Mouse (Mus musculus) CD4-positive, CD25-positive, alpha-beta regulatory T cell, adult 4 months (primary cell): ENCODE measurements at regions not wholly inside any gene's neighbourhood (a gene's known extent, or its start where the extent isn't known, plus 50 kb on each side); places are given as distances from the start of the nearest gene placed in this dataset.
"Not testable (repeated sequence)": the region's sequence is repeated elsewhere in the genome, so short reads cannot be mapped to it uniquely, and the experiment has no call there.

Source experiments
- ATAC-seq: one replicate; pipeline ENCODE4 v1.8.0; 2017

GRCm38 (mm10) chr7:36218386-36218785, 415.6 kb upstream of the Zfp507 start:
- no peak for ATAC-seq

- no peak for ATAC-seq
These were observed 407.2 kb upstream of the Zfp507 start for GRCm38 (mm10) chr7:36210034-36210433.

GRCm38 (mm10) chr7:36207525-36208260, 404.9 kb upstream of the Zfp507 start:
- no peak for ATAC-seq

DNA sequence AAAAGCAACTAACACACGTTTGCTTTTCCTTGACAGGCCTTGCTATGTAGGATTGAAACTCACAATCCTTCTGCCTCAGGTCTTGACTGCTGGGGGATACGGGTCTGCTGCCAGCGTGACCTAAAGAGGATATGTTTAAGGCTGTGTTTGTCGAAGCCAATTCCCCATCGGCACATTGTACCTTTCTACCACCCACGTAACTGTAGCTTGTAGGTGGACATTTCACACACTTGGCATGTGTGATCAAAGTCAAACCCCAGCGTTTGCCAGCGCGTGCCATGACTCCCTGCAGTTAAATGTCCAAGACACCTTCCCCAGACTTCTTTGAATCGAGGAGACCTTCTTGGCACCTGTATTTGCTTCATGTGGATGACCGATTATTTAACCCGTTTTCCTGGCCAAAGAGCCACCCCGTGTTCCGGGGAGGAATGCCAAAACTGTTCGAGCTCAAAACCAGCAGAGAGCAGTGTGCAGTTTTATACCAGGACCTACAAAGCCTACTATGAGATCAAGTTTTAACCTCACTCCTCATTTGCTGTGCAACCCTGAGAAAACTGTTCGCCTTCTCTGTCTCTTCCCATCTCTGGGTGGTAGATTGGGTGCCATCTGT, 395.4 kb upstream of the Zfp507 start:
- ATAC-seq, result no peak

DNA sequence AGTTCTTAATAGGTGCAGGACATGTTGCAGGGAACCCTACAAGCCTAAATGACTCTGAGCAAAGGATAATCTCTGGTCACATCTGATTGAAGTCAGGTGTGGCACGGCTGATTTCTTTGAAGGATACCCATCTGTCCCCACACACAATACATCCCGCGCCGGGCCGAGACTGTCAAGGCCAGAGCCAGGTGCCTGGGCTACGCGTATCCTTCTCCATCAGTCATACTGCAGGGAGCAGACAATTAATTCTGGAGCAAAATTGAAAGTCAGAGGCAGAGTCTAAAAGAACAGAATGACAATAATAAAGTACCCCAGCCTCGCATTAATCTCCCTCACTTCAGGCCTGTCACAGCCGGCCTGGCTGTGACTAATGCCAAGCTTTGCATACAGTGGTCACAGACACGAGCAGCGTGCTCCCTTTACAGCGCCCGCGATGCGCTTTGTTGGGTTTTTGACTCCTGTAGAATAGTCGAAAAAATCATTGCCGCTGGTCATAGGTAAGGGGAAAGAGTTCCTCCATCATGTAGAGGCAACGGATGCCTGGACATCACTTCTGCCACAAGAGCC, 393.4 kb upstream of the Zfp507 start:
- ATAC-seq, result no peak

DNA sequence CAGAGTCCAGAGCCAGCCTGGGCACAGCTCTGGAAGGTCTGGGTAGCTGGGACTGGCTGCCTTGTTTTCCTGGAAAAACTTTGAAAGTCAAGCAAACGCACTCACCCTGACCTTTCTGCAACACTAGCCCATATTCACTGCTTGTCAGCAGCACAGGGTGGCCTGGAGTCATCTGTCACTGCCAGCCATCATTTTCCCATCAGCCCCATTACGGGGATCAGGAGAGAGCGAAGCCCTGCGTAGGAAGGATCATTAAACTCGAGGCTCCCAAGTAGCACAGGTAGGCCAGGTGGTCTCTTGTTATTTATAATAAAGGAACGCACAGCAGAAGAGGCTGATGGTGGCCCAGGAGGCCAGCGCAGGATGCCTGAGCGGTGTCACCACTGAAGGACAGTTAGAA, 389.8 kb upstream of the Zfp507 start:
- no peak for ATAC-seq

DNA sequence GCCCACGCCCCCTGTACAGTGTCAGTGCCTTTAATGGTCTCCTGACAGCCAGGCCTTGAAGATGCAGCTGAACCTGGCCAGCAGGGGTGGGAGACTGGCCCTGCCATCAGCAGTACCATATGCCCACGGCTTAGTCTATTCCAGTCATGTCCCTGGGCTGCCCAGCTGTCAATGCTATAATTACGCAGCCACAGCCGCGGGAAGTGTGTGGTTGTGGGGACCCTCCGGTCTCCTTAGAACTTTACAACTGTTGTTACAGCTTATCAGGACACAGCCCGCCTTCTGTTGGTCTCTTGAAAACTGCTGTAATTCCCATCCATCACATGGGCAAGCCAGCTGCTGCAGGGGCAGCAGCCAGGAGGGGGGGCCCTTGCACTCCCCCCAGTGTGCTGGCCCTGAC, 375.1 kb upstream of the Zfp507 start:
- ATAC-seq, result no peak

- no peak for ATAC-seq
These were observed 372.5 kb upstream of the Zfp507 start for GRCm38 (mm10) chr7:36175296-36175695.

DNA sequence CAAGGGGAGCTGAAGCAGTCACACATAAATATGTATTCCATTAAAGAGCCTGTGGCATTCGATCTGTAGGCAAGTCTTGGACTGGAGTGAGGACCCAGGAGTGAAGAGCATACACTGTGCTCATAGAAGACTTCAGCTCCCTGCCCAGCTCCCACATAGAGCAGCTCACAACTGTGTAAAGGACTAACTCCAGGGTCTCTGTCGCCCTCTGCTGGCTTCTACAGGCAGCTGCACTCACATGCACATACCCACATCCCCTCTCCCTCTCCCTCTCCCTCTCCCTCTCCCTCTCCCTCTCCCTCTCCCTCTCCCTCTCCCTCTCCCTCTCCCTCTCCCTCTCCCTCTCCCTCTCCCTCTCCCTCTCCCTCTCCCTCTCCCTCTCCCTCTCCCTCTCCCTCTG, 369.7 kb upstream of the Zfp507 start:
- ATAC-seq, result not testable (repeated sequence)

GRCm38 (mm10) chr7:36157270-36157945, 354.6 kb upstream of the Zfp507 start:
- no peak for ATAC-seq

- no peak for ATAC-seq
These were observed 353.8 kb upstream of the Zfp507 start for GRCm38 (mm10) chr7:36156595-36156994.

- no peak for ATAC-seq
These were observed 352.8 kb upstream of the Zfp507 start for GRCm38 (mm10) chr7:36155576-36155975.

- ATAC-seq, result no peak
These were observed 352.4 kb upstream of the Zfp507 start for GRCm38 (mm10) chr7:36155159-36155558.

GRCm38 (mm10) chr7:36150871-36151560, 348.2 kb upstream of the Zfp507 start:
- no peak for ATAC-seq

DNA sequence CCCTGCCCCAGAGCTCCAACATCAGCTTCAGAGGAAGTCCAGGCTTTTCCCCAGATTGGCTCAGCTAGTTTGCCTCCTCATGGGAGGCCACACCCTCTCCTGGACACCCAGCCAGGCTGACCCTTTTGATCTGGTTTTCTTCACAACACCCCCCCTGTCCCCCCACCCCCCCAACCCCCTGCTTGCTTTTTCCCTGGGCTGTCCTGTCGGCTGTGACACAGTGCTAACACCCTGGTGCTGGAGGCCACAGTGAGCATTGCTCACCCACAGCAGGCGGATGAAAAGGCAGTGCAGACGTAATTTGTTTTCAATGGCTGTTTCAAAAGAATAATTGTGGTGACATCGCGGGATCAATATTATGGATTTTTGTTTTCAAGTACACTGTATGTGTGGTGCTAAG, 333.8 kb upstream of the Zfp507 start:
- ATAC-seq, result no peak

- ATAC-seq, result no peak
These were observed 331.8 kb upstream of the Zfp507 start for GRCm38 (mm10) chr7:36134557-36134956.

- no peak for ATAC-seq
These were observed 330.9 kb upstream of the Zfp507 start for GRCm38 (mm10) chr7:36133658-36134143.

DNA sequence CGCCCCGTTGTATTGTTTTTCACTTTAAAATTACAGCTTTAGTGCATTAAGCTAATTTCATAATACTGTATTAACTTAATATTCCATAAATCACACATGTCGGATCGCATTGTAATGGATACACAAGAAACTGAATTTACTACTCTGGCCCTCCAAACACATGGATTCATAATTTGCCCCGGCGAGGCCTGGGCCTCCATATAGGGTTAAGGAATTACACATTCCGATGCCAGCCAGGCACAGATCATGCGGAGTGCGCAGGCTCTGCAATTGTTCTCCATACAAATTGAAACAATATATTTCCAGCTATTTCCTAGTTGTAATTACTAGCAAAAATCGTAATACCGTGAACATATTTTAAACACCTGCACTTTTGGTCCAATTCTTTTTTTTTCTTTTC, 330.2 kb upstream of the Zfp507 start:
- no peak for ATAC-seq

- ATAC-seq, result no peak
These were observed 329.8 kb upstream of the Zfp507 start for GRCm38 (mm10) chr7:36132569-36132968.

DNA sequence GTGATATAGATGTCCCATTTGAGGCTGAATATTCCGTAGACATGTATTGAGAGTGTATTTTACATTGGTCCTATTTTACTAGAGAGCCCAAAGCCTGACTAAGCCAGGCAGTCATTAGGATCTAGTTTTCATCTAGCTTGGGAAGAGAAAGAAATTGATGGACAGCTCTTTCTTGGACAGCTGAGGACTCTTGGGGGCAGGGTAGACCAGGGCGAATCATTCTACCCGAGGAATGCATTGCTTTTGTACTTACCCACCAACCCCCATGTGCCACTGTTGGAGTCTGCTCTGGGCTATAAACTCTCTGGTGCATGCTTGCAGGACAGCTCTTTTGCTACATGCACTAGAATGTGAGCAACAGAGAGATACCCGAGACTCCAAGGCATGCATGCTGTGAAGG, 294.3 kb upstream of the Zfp507 start:
- ATAC-seq, result no peak

DNA sequence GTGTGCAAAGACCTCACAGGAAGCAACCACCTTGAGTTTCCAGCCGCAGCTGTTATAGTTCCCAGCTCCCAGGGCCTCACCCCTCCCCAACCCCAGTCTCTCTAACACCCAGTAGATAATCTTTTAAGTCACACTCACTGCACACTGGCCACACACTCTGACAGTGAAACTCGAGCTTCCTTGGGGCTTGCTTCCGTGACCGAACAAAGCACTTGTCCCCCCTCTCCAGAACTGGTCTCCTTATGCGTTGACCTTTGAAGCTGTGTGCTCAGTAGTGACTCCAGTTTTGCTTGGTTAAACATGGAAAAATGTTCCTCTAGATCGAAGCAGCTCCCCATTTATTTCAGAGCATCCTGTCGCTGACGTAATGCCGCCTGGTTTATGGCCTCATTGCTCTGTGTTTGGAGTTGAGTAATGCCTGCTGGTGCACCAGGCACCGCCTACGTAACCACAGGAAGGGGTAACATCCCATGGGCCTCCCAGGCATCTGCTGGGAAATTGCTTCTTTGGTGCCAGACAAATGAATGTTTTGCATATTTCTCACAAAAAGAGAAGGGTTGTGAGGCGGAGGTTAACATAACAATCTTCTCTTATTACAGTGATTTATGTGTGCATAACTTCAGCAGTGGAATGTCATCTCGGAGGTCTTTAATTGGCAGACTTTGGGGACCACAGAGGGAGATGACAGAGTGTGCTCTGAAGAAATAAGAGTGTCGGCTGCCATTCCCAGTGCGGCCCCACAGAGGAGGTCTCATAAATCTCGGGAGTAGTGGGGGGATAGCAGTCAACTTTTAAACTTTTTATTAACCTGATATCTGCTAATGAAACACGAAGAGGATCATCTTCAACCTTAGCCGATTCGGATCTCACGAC, 292.7 kb upstream of the Zfp507 start:
- ATAC-seq, result no peak

DNA sequence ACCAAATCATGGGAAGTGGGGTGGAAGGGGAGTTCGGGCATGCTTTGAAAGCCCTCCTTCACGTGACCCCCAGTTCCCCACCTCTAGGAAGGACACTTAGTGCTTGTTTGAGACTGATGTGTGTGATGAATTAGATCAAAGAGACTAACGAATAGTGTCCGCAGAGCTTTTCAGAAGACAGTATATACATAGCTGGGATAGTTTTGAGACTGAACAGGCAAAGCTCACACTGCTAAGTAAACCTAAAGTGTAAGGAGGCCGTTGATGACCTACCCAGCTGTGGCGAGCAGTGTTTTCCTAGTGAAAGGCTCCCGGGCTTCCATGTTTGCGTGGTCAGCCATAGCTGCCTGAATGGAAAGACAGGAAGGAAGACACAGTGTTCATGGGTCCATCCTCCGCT, 288.3 kb upstream of the Zfp507 start:
- ATAC-seq, result no peak
